Mouse (Mus musculus): ENCODE measurements around the gene Cstf2t.

DNA sequence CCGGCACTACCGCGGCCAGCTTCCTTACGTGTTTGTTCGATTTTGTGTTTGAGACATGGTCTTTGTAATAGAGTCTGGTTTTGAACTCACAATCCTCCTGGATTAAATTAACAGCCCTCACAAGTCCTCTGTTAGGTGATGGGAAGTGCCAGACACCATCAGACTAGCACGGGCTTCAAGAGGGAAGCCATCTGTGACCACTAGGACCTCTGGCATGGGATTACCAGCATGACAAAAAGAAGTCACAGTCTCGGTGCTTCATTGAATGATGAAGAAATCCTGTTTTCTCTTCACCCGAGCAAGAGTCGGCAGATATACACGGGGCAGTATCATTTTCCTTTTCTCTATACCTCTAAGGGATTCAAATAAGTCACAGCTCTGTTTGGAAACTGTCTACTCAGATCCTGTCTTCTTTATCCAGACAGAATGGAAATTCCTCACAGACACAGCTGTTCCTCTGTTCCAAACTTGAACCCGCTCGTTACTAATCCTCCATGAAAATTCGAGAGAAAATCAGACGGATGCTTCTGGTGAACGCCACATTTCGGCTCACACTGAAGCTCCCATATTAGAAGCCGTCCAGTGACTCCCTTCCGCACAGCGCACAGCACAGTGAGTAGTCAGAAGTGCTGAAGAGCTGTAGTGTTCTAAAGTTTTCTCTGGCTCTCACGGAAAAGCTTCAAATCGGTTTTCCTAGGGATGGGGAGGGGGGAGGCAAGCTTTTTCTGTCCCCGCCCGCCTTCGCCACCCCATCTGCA is 8.5 kb upstream of the Cstf2t start:
- TF ChIP-seq CTCF (IDR thresholded peaks at IDR 0.05) (no peak), EP300 (IDR thresholded peaks at IDR 0.05) (no peak)

Measured in lung, postnatal 0 days (tissue).